Mouse (Mus musculus): ENCODE results near the gene Hoxa11.

GRCm38 (mm10) chr6:52219234-52219942 lies 26.2 kb downstream of the Hoxa11 start:
- TF ChIP-seq ZC3H11A (IDR thresholded peaks at IDR 0.05; ENCODE audit: borderline replicate concordance, low read depth, low read length) (no peak), ZNF384 (IDR thresholded peaks at IDR 0.05; ENCODE audit: low read depth, low read length) (no peak), MAFK (IDR thresholded peaks at IDR 0.05; ENCODE audit: insufficient read depth, low read depth, low read length) (no peak), CHD2 (IDR thresholded peaks at IDR 0.05; ENCODE audit: low read depth, low read length) (no peak)
